Mouse (Mus musculus) cerebellum, postnatal 4 days (tissue): ENCODE results near the gene Hs6st2.

ENCODE experiments used
- DNase-seq, 2 experiments: peaks; one replicate each; pipeline ENCODE4 v3.0.0; 2022; ENCODE audit warnings: low spot score in 2 of 2, mixed read lengths in 1 of 2

Hs6st2 gene

GRCm38 (mm10) chrX:51349682-51350081, 332.0 kb downstream of the Hs6st2 start:
- DNase-seq, result no peak

- DNase-seq, result no peak
These were observed 338.1 kb downstream of the Hs6st2 start for GRCm38 (mm10) chrX:51343595-51343994.
